Mouse (Mus musculus) hindbrain, embryonic 16.5 days (tissue): Measurements from ENCODE around the gene Anapc16. TPM values are rescaled to one million over a fixed set of nuclear protein-coding genes. Genes with fewer than 3 reads are reported as not detected.
A peak's percentile ranks its signal among the peaks of the same experiment; 100 is the strongest.
"Not testable (repeated sequence)": the region's sequence is repeated elsewhere in the genome, so short reads cannot be mapped to it uniquely, and the experiment has no call there.

Source experiments
- ATAC-seq: fragments of 200-750 bp; cut with Nextera tagmentation; 2 replicates; pipeline ENCODE4 v1.8.0; 2017; ENCODE audit warnings: moderate TSS enrichment, moderate library complexity
- H3K27ac ChIP-seq: fragments of 300-500 bp; sonication (generic); 2 replicates; pipeline ENCODE4 v1.5.1; 2014; ENCODE audit warnings: low read depth, mild to moderate bottlenecking, control low read depth, low read length, moderate library complexity
- H3K27me3 ChIP-seq: fragments of 300-500 bp; sonication (generic); replicated peaks from 2 replicates; pipeline ENCODE4 v1.6.1; 2014; ENCODE audit warnings: low read length; ENCODE audit not compliant: control insufficient read depth, insufficient read depth
- H3K36me3 ChIP-seq: fragments of 300-500 bp; sonication (generic); 2 replicates; pipeline ENCODE4 v1.6.1; 2014; ENCODE audit warnings: mild to moderate bottlenecking, low read length, moderate library complexity, mixed read lengths; ENCODE audit not compliant: control insufficient read depth, insufficient read depth
- H3K4me1 ChIP-seq: fragments of 300-500 bp; sonication (generic); 2 replicates; pipeline ENCODE4 v1.6.1; 2014; ENCODE audit warnings: low read depth, low read length; ENCODE audit not compliant: control insufficient read depth, insufficient read depth
- H3K4me2 ChIP-seq: fragments of 300-500 bp; sonication (generic); 2 replicates; pipeline ENCODE4 v1.6.1; 2014; ENCODE audit warnings: mild to moderate bottlenecking, low read length, control low read depth, moderate library complexity
- H3K4me3 ChIP-seq: fragments of 300-500 bp; sonication (generic); 2 replicates; pipeline ENCODE4 v1.5.1; 2014; ENCODE audit warnings: mild to moderate bottlenecking, low read length, control low read depth, moderate library complexity
- H3K9ac ChIP-seq: fragments of 300-500 bp; sonication (generic); 2 replicates; pipeline ENCODE4 v1.6.1; 2014; ENCODE audit warnings: low read depth, mild to moderate bottlenecking, control low read depth, low read length, moderate library complexity
- H3K9me3 ChIP-seq: fragments of 300-500 bp; sonication (generic); 2 replicates; pipeline ENCODE4 v1.6.1; 2014; ENCODE audit warnings: mild to moderate bottlenecking, low read length, moderate library complexity; ENCODE audit not compliant: control insufficient read depth
- WGBS: fragments of 180-500 bp; shearing (Covaris S2); extraction: QIAGEN DNeasy Blood & Tissue Kit; methylation state at CpG from one replicate; pipeline ENCODE4 v1.1.7; 2014; 5-methylcytosine and 5-hydroxymethylcytosine counted together
- polyA plus RNA-seq: library from polyadenylated mRNA; unstranded; fragments of >200 nt; fragmentation: Nextera tagmentation; extraction: Ambion mirVana; gene quantifications from 2 replicates; pipeline ENCODE4 v1.2.1, GENCODE M21; 2015

Anapc16 gene
- polyA plus RNA-seq, 1 experiment from 2014 or later = 116 TPM

DNA sequence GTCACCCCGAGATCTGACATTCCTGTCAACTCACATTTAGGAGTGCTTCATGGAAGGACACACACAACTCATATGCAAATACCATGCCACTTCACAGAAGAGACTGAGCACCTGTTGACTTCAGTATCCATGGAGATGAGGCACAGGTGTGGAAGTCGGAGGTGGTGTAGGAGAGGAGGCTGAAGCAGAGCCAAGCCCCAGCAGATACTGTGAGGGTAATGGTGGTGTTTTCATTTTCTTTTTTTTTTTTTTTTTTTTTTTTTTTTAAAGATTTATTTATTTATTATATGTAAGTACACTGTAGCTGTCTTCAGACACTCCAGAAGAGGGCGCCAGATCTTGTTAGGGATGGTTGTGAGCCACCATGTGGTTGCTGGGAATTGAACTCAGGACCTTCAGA, 9.1 kb downstream of the Anapc16 start:
- not testable (repeated sequence) for H3K4me2 ChIP-seq, ATAC-seq, H3K27ac ChIP-seq, H3K4me1 ChIP-seq, H3K4me3 ChIP-seq, H3K9me3 ChIP-seq, H3K9ac ChIP-seq, H3K27me3 ChIP-seq
- H3K36me3 ChIP-seq = peaks cover 26% of the 10 kb centered on the region
- WGBS = 93% methylated on average over 2 of the region's 3 CpGs

DNA sequence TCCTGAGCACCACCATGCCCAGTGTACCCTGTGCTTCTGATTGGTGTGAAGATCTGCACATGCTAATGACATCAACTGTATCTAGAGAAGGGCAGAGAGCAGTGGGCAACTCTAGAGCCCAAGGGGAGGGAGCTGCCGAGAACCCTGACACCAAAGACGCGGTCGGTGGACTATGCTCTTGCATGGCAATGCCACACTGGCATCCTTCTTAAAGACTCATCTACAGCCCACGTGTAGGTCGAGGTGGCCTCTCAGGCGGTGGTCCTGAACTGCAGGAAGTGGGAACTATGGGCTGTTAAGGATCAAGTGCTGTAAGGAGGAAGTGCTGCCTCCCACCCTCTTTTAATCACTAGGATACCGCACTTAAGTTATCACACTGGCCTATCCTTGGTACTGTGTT, 10.9 kb downstream of the Anapc16 start:
- no peak overlapping the region for H3K4me2 ChIP-seq
- no peaks in the 10 kb centered on the region for H3K27me3 ChIP-seq
- ATAC-seq = 0 out of 2 replicates have a peak, but pooled peaks have one; percentile 14
- H3K9me3 ChIP-seq = no peaks in the 10 kb centered on the region
- no peak overlapping the region for H3K27ac ChIP-seq
- H3K36me3 ChIP-seq = peaks cover 33% of the 10 kb centered on the region
- 89% methylated on average over 8 of the region's 8 CpGs for WGBS
- H3K4me3 ChIP-seq = no peak overlapping the region
- H3K9ac ChIP-seq = no peak overlapping the region
- H3K4me1 ChIP-seq = no peaks in the 10 kb centered on the region

DNA sequence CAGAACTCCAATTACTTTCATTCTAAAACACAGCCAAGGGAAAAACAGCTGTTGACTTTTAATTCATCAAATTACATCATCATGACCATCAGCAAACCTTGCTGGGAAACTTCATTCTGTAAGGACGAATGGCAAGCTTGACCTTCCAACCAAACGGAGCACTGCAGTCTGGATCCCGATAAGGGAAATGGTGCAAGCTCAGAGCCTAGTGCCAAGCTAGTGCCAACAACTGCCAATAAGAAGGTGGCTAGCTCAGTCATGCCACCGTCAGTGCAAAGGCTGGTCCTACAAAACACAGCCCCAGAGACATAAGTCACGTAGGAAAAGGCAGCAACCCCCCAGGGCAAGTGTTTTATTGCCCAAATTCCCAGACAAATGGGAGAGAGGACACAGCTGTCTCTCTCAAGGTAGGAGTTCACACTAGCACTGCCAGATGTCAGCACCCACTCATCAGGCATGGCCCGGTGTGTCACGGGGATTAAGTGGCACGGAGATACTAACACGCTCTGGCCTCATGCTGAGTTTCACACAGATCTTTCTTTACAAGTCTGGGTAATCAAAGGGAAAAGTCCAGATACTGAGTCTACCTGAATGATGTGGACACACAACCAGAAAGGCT, 11.6 kb downstream of the Anapc16 start:
- H3K9me3 ChIP-seq = no peaks in the 10 kb centered on the region
- WGBS = 79% methylated on average over 9 of the region's 9 CpGs
- no peak overlapping the region for H3K27ac ChIP-seq
- no peak overlapping the region for H3K4me3 ChIP-seq
- H3K9ac ChIP-seq = no peak overlapping the region
- H3K27me3 ChIP-seq = no peaks in the 10 kb centered on the region
- H3K4me2 ChIP-seq = no peak overlapping the region
- H3K36me3 ChIP-seq = peaks cover 33% of the 10 kb centered on the region
- H3K4me1 ChIP-seq = no peaks in the 10 kb centered on the region
- no peak for ATAC-seq

DNA sequence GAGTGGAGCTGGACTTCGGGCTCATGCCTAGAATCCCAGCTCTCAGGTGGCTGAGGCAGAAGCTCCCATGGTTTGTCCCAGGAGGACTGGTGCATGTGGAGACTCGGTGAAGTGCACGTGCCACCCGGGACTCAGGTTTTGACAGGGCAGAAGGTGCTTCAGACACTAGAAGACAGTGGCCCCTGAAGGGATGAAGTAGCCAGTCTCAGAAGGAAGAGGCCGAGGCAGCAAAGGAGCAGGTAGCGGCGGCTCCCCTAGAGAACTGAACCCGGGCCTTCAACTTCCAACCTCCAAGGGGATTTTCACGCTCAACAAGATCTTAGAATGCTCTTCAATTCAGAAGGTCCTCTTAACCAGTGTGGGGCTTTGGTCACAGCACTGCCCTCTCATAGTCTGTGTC, 12.5 kb downstream of the Anapc16 start:
- Histone ChIP-seq H3K27ac (no peak overlapping the region), H3K4me3 (no peak overlapping the region), H3K27me3 (no peaks in the 10 kb centered on the region), H3K4me1 (no peaks in the 10 kb centered on the region), H3K4me2 (no peak overlapping the region), H3K9me3 (no peaks in the 10 kb centered on the region), H3K9ac (no peak overlapping the region), H3K36me3 (peaks cover 27% of the 10 kb centered on the region)
- WGBS = 99% methylated on average over 9 of the region's 9 CpGs
- ATAC-seq = no peak

DNA sequence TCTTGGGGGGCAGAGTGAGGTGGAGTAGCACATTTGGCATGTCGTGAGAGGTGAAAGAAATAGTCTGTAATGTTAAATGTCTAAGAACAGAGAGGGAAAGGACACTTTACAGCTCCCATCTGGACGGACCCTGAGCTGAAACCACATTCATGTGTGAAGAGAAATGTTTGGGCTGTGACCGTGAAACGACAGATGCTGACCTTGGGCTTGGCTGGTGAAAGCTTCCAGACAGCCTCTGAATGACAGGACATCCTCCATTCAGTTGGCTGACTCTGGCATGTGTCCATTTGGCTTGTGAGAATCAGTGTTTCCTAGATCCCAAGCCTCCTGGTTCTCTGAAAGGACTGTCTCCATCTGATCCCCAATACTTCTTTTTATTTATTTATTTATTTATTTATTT, 14.9 kb downstream of the Anapc16 start:
- Histone ChIP-seq H3K4me2 (no peak overlapping the region), H3K4me1 (no peaks in the 10 kb centered on the region), H3K36me3 (peaks cover 25% of the 10 kb centered on the region), H3K9ac (no peak overlapping the region), H3K27ac (no peak overlapping the region), H3K27me3 (no peaks in the 10 kb centered on the region), H3K9me3 (no peaks in the 10 kb centered on the region), H3K4me3 (no peak overlapping the region)
- WGBS = 62% methylated on average over 4 of the region's 4 CpGs
- ATAC-seq = no peak

- Histone ChIP-seq H3K9ac (no peak overlapping the region), H3K4me2 (no peak overlapping the region), H3K4me1 (peaks cover 8% of the 10 kb centered on the region), H3K36me3 (no peaks in the 10 kb centered on the region), H3K27me3 (no peaks in the 10 kb centered on the region), H3K27ac (no peak overlapping the region), H3K4me3 (no peak overlapping the region), H3K9me3 (no peaks in the 10 kb centered on the region)
- 91% methylated on average over 12 of the region's 12 CpGs for WGBS
- no peak for ATAC-seq
These were observed 20.5 kb downstream of the Anapc16 start for GRCm38 (mm10) chr10:59982379-59982873.

DNA sequence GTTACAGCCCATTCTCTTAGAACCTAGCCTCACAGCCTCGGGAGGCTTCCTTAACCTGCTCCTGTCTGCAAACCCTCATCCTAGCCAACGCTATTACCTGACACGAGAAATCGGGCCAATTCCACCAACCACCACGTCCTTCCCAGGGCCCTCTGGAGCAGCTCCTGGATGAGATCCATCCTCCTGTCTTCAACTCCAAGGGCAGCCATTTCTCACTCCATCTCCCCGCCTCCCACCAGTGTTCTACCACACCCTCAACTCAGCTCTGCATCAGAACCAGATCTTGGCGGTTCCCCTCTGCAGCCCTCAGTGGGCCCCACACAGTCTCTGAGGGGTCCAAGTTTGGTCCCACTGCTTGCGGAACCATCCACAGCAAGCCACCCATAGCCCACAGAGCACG, 21.1 kb downstream of the Anapc16 start:
- H3K27ac ChIP-seq = no peak overlapping the region
- no peak overlapping the region for H3K4me2 ChIP-seq
- H3K4me1 ChIP-seq = peaks cover 8% of the 10 kb centered on the region
- H3K9me3 ChIP-seq = no peaks in the 10 kb centered on the region
- H3K9ac ChIP-seq = no peak overlapping the region
- H3K36me3 ChIP-seq = no peaks in the 10 kb centered on the region
- H3K27me3 ChIP-seq = no peaks in the 10 kb centered on the region
- no peak for ATAC-seq
- WGBS = 85% methylated on average over 9 of the region's 9 CpGs
- no peak overlapping the region for H3K4me3 ChIP-seq

- WGBS = 82% methylated on average over 4 of the region's 4 CpGs
- Histone ChIP-seq H3K36me3 (no peaks in the 10 kb centered on the region), H3K4me2 (no peak overlapping the region), H3K4me1 (peaks cover 8% of the 10 kb centered on the region), H3K9ac (no peak overlapping the region), H3K27ac (peak overlapping the region; percentile 31; the same call in 1 of the 2 replicates), H3K27me3 (no peaks in the 10 kb centered on the region), H3K9me3 (no peaks in the 10 kb centered on the region), H3K4me3 (no peak overlapping the region)
- no peak for ATAC-seq
These were observed 21.6 kb downstream of the Anapc16 start for GRCm38 (mm10) chr10:59981336-59981735.

DNA sequence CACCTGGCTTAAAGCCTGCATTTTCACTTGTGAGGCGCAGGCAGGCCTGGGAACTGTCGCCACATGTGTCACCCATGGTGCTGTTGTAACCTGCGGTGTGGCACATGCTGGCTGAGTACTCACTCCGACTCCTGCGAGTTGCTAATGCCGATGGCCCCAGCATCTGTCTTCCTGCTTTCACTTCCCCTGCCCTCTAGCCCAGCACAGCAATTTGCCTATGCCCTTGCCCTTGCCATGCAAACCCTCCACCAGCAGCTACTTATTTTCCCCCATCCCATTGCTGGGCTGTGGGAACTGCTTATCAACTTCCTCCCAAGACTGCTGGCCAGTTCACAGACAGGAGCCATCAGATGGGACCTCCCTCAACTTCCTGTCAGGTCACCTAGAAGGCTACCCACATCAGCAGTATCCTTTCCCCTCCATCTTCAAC, 22.1 kb downstream of the Anapc16 start:
- 94% methylated on average over 6 of the region's 6 CpGs for WGBS
- Histone ChIP-seq H3K36me3 (no peaks in the 10 kb centered on the region), H3K27me3 (no peaks in the 10 kb centered on the region), H3K4me2 (no peak overlapping the region), H3K9ac (no peak overlapping the region), H3K4me1 (peaks cover 8% of the 10 kb centered on the region), H3K27ac (no peak overlapping the region), H3K4me3 (no peak overlapping the region), H3K9me3 (no peaks in the 10 kb centered on the region)
- ATAC-seq = no peak
